Mouse (Mus musculus) T-cell, adult 2 months (primary cell): ENCODE measurements around the gene Tmod3.

Experiments used
- DNase-seq: peaks from one replicate; pipeline ENCODE4 v3.0.0; 2022; ENCODE audit warnings: low spot score

The Tmod3 gene

GRCm38 (mm10) chr9:75559512-75560012 is at the start of gene Tmod3:
Gene Tmod3, minus strand, starts transcription at chr9:75559657.
- peak; percentile 90 for DNase-seq

GRCm38 (mm10) chr9:75607496-75607895 is 48.0 kb upstream of the Tmod3 start:
- no peak for DNase-seq

- DNase-seq: no peak
Observed at GRCm38 (mm10) chr9:75601510-75601909, 42.1 kb upstream of the Tmod3 start.

GRCm38 (mm10) chr9:75600166-75600934 is 40.9 kb upstream of the Tmod3 start:
- no peak for DNase-seq

- DNase-seq: no peak
Observed at GRCm38 (mm10) chr9:75599191-75599841, 39.9 kb upstream of the Tmod3 start.

- DNase-seq: no peak
Observed at GRCm38 (mm10) chr9:75597596-75597995, 38.1 kb upstream of the Tmod3 start.

GRCm38 (mm10) chr9:75597036-75597435 is 37.6 kb upstream of the Tmod3 start:
- no peak for DNase-seq

GRCm38 (mm10) chr9:75593481-75593880 is 34.0 kb upstream of the Tmod3 start:
- no peak for DNase-seq

GRCm38 (mm10) chr9:75589850-75590790 is 30.7 kb upstream of the Tmod3 start:
- DNase-seq: no peak

GRCm38 (mm10) chr9:75581694-75582350 is 22.4 kb upstream of the Tmod3 start:
- DNase-seq: peak; percentile 26

- DNase-seq: no peak
Observed at GRCm38 (mm10) chr9:75579321-75579720, 19.9 kb upstream of the Tmod3 start.

GRCm38 (mm10) chr9:75571036-75571942 is 11.8 kb upstream of the Tmod3 start:
- DNase-seq: no peak

- no peak for DNase-seq
Observed at GRCm38 (mm10) chr9:75568399-75568798, 8.9 kb upstream of the Tmod3 start.

- DNase-seq: no peak
Observed at GRCm38 (mm10) chr9:75564892-75565291, 5.4 kb upstream of the Tmod3 start.

GRCm38 (mm10) chr9:75563622-75564021 is 4.2 kb upstream of the Tmod3 start:
- no peak for DNase-seq

GRCm38 (mm10) chr9:75563176-75563575 is 3.7 kb upstream of the Tmod3 start:
- no peak for DNase-seq

GRCm38 (mm10) chr9:75561040-75561669 is 1.7 kb upstream of the Tmod3 start:
- no peak for DNase-seq

- DNase-seq: no peak
Observed at GRCm38 (mm10) chr9:75560353-75560752, 896 bp upstream of the Tmod3 start.

GRCm38 (mm10) chr9:75558812-75559511 is 495 bp downstream of the Tmod3 start:
- DNase-seq: peak; percentile 68
